Mouse (Mus musculus) urinary bladder, adult 2 months (tissue): ENCODE measurements around the gene Nme7. TPM values are rescaled to one million over a fixed set of nuclear protein-coding genes. Genes with fewer than 3 reads are reported as not detected.

Source experiments
- DNase-seq: peaks from one replicate; pipeline ENCODE4 v3.0.0; 2022; ENCODE audit warnings: low spot score
- polyA plus RNA-seq: library from polyadenylated mRNA; depleted of rRNA; stranded (reverse); fragments of >200 nt; gene quantifications from 2 replicates; pipeline ENCODE4 v1.2.3, GENCODE M21; 2012

The Nme7 gene
- polyA plus RNA-seq, 1 experiment, result 14.1 TPM

- no peak for DNase-seq
These were observed 16.8 kb downstream of the Nme7 start for GRCm38 (mm10) chr1:164320731-164321130.

GRCm38 (mm10) chr1:164321408-164321807, 17.5 kb downstream of the Nme7 start:
- DNase-seq, result no peak

GRCm38 (mm10) chr1:164322987-164323650, 19.2 kb downstream of the Nme7 start:
- no peak for DNase-seq

- no peak for DNase-seq
These were observed 20.3 kb downstream of the Nme7 start for GRCm38 (mm10) chr1:164324221-164324620.

GRCm38 (mm10) chr1:164324878-164325277, 21.0 kb downstream of the Nme7 start:
- no peak for DNase-seq

GRCm38 (mm10) chr1:164326600-164327155, 22.8 kb downstream of the Nme7 start:
- no peak for DNase-seq

- DNase-seq, result no peak
These were observed 23.8 kb downstream of the Nme7 start for GRCm38 (mm10) chr1:164327764-164328163.

GRCm38 (mm10) chr1:164332559-164332958, 28.6 kb downstream of the Nme7 start:
- DNase-seq, result no peak

GRCm38 (mm10) chr1:164335435-164335834, 31.5 kb downstream of the Nme7 start:
- DNase-seq, result no peak

GRCm38 (mm10) chr1:164335846-164336245, 31.9 kb downstream of the Nme7 start:
- no peak for DNase-seq

- DNase-seq, result no peak
These were observed 38.2 kb downstream of the Nme7 start for GRCm38 (mm10) chr1:164342161-164342560.

GRCm38 (mm10) chr1:164353443-164353842, 49.5 kb downstream of the Nme7 start:
- DNase-seq, result no peak

GRCm38 (mm10) chr1:164357995-164358394, 54.1 kb downstream of the Nme7 start:
- no peak for DNase-seq

GRCm38 (mm10) chr1:164361997-164362396, 58.1 kb downstream of the Nme7 start:
- no peak for DNase-seq

GRCm38 (mm10) chr1:164366156-164367128, 62.5 kb downstream of the Nme7 start:
- peak; percentile 47 for DNase-seq

- no peak for DNase-seq
These were observed 64.2 kb downstream of the Nme7 start for GRCm38 (mm10) chr1:164368152-164368551.

GRCm38 (mm10) chr1:164369781-164370180, 65.9 kb downstream of the Nme7 start:
- no peak for DNase-seq

- DNase-seq, result no peak
These were observed 69.1 kb downstream of the Nme7 start for GRCm38 (mm10) chr1:164373029-164373428.

- DNase-seq, result no peak
These were observed 70.1 kb downstream of the Nme7 start for GRCm38 (mm10) chr1:164374020-164374419.

GRCm38 (mm10) chr1:164375626-164376025, 71.7 kb downstream of the Nme7 start:
- DNase-seq, result no peak

- no peak for DNase-seq
These were observed 73.0 kb downstream of the Nme7 start for GRCm38 (mm10) chr1:164376761-164377487.

- no peak for DNase-seq
These were observed 79.7 kb downstream of the Nme7 start for GRCm38 (mm10) chr1:164383621-164384020.
